Mouse (Mus musculus) liver, embryonic 14.5 days (tissue): ENCODE data around the gene Bicdl2.

Experiments used
- CTCF ChIP-seq: IDR thresholded peaks from 2 replicates; pipeline ENCODE4 v1.5.1; 2016; ENCODE audit warnings: antibody characterized with exemption, low read depth, control low read depth
- EP300 ChIP-seq: IDR thresholded peaks from 2 replicates; pipeline ENCODE4 v1.6.1; 2016; ENCODE audit warnings: antibody characterized with exemption, low read depth

- no peak for TF ChIP-seq EP300
- TF ChIP-seq CTCF: no peak
These were observed 20.8 kb downstream of the Bicdl2 start for GRCm38 (mm10) chr17:23681086-23681485.
